Mouse (Mus musculus) kidney, embryonic 14.5 days (tissue): ENCODE measurements around the gene Dpy30. TPM values are rescaled to one million over a fixed set of nuclear protein-coding genes. Genes with fewer than 3 reads are reported as not detected.

Experiments used
- ATAC-seq: fragments of 200-750 bp; cut with Nextera tagmentation; 2 replicates; pipeline ENCODE4 v1.8.0; 2017; ENCODE audit warnings: moderate number of reproducible peaks, mild to moderate bottlenecking, moderate TSS enrichment, moderate library complexity; ENCODE audit not compliant: low FRiP score, low TSS enrichment
- H3K27ac ChIP-seq: fragments of 300-500 bp; sonication (generic); 2 replicates; pipeline ENCODE4 v1.5.1; 2014; ENCODE audit warnings: low read depth, mild to moderate bottlenecking, low read length, moderate library complexity, mixed read lengths
- H3K27me3 ChIP-seq: fragments of 300-500 bp; sonication (generic); 2 replicates; pipeline ENCODE4 v1.6.1; 2014; ENCODE audit warnings: mild to moderate bottlenecking, low read length; ENCODE audit not compliant: control insufficient read depth, insufficient read depth
- H3K36me3 ChIP-seq: fragments of 300-500 bp; sonication (generic); 2 replicates; pipeline ENCODE4 v1.6.1; 2014; ENCODE audit warnings: low read length, mixed read lengths; ENCODE audit not compliant: control insufficient read depth, insufficient read depth
- H3K4me1 ChIP-seq: fragments of 300-500 bp; sonication (generic); 2 replicates; pipeline ENCODE4 v1.6.1; 2014; ENCODE audit warnings: low read length, mixed read lengths; ENCODE audit not compliant: control insufficient read depth, insufficient read depth
- H3K4me2 ChIP-seq: fragments of 300-500 bp; sonication (generic); replicated peaks from 2 replicates; pipeline ENCODE4 v1.6.1; 2014; ENCODE audit warnings: low read depth, mild to moderate bottlenecking, low read length
- H3K4me3 ChIP-seq: fragments of 300-500 bp; sonication (generic); 2 replicates; pipeline ENCODE4 v1.5.1; 2014; ENCODE audit warnings: mild to moderate bottlenecking, low read length
- H3K9ac ChIP-seq: fragments of 300-500 bp; sonication (generic); 2 replicates; pipeline ENCODE4 v1.6.1; 2014; ENCODE audit warnings: low read depth, mild to moderate bottlenecking, low read length, moderate library complexity
- H3K9me3 ChIP-seq: fragments of 300-500 bp; sonication (generic); 2 replicates; pipeline ENCODE4 v1.6.1; 2016; ENCODE audit warnings: low read length; ENCODE audit not compliant: control insufficient read depth
- whole genome bisulfite sequencing: fragments of 180-500 bp; shearing (Covaris S2); extraction: QIAGEN DNeasy Blood & Tissue Kit; methylation state at CpG from one replicate; pipeline ENCODE4 v1.1.7; 2014; 5-methylcytosine and 5-hydroxymethylcytosine counted together
- polyA plus RNA-seq: library from polyadenylated mRNA; unstranded; fragments of >200 nt; fragmentation: Nextera tagmentation; extraction: Ambion mirVana; gene quantifications from 2 replicates; pipeline ENCODE4 v1.2.1, GENCODE M21; 2014

The Dpy30 gene
- polyA plus RNA-seq, 1 experiment from 2014 or later: 264 TPM

GRCm38 (mm10) chr17:74296076-74296823 is 27.5 kb downstream of the Dpy30 start:
- Histone ChIP-seq H3K4me2 (peak overlapping the region; percentile 70), H3K27ac (peak overlapping the region; percentile 98), H3K36me3 (peaks cover 11% of the 10 kb centered on the region), H3K9me3 (no peaks in the 10 kb centered on the region), H3K9ac (peak overlapping the region; percentile 83), H3K4me3 (peak overlapping the region; percentile 65), H3K27me3 (no peaks in the 10 kb centered on the region), H3K4me1 (peaks cover 6% of the 10 kb centered on the region; the same call in 1 of the 2 replicates)
- ATAC-seq: no peak
- 36% methylated on average over 11 of the region's 11 CpGs for WGBS

GRCm38 (mm10) chr17:74295026-74295970 is 28.4 kb downstream of the Dpy30 start, which contains the start of gene Memo1:
Gene Memo1 (minus strand): TSS chr17:74295521.
- Histone ChIP-seq H3K9me3 (no peaks in the 10 kb centered on the region), H3K4me2 (peak within 1 kb of the TSS; percentile 70), H3K4me3 (peak within 1 kb of the TSS; percentile 65), H3K4me1 (peaks cover 14% of the 10 kb centered on the region; the same call in 1 of the 2 replicates), H3K27me3 (no peaks in the 10 kb centered on the region), H3K9ac (peak within 1 kb of the TSS; percentile 83), H3K36me3 (peaks cover 8% of the 10 kb centered on the region), H3K27ac (peak within 1 kb of the TSS; percentile 98)
- ATAC-seq: peak; percentile 91
- WGBS: under 1% methylated on average over 29 of the region's 110 CpGs

- WGBS: 1% methylated on average over 44 of the region's 80 CpGs
These were observed 29.2 kb downstream of the Dpy30 start for GRCm38 (mm10) chr17:74294426-74295025.

GRCm38 (mm10) chr17:74293687-74294425 is 29.9 kb downstream of the Dpy30 start:
- no peak for ATAC-seq
- H3K27ac ChIP-seq: peak overlapping the region; percentile 98
- under 1% methylated on average over 18 of the region's 18 CpGs for WGBS
- H3K4me3 ChIP-seq: peak overlapping the region; percentile 65
- peak overlapping the region; percentile 56 for H3K4me2 ChIP-seq
- no peaks in the 10 kb centered on the region for H3K27me3 ChIP-seq
- H3K9ac ChIP-seq: peak overlapping the region; percentile 83
- peaks cover 5% of the 10 kb centered on the region for H3K36me3 ChIP-seq
- H3K4me1 ChIP-seq: peaks cover 14% of the 10 kb centered on the region; the same call in 1 of the 2 replicates
- no peaks in the 10 kb centered on the region for H3K9me3 ChIP-seq

More at GRCm38 (mm10) chr17:74294426-74295025, 29.2 kb downstream of the Dpy30 start:
- Histone ChIP-seq H3K4me2 (peak overlapping the region; percentile 56), H3K27ac (peak overlapping the region; percentile 98), H3K27me3 (no peaks in the 10 kb centered on the region), H3K4me1 (peaks cover 14% of the 10 kb centered on the region; the same call in 1 of the 2 replicates), H3K36me3 (peaks cover 4% of the 10 kb centered on the region), H3K4me3 (peak overlapping the region; percentile 65), H3K9ac (peak overlapping the region; percentile 83), H3K9me3 (no peaks in the 10 kb centered on the region)
- peak; percentile 91 for ATAC-seq

DNA sequence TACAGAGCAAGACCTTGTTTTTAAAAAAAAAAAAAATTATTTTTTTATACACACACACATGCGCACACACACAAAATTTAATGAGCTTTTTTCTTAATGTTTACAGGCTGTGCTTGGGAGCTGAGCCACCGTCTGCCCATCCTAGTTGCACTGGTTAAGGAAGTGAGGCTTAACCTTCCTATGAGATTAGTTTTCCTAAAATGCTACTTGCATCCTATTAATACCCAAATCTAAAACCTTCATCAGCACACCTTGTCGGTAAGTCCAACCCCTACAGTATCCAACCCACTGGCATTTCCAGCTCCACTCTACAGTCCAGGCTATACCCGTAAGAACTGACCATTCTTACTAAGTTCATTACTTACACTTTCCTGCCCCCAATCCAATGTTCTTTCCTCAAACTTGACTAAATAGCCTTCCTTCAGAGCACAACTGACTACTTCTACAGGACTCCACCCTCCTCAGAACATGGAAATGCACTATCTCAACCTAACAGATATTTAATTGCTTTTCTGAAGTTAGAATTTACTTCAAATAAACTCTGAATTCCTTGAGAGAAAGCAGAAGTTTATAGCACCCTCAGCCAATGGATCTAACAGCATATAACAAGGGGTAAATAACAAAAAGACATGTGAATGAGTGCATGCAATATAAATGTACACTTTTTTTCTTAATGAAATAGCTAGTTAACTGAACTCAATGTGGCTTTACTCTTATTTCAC is 31.9 kb downstream of the Dpy30 start:
- peaks cover 3% of the 10 kb centered on the region; the same call in 1 of the 2 replicates for H3K36me3 ChIP-seq
- no peak overlapping the region for H3K4me3 ChIP-seq
- WGBS: 76% methylated on average over 4 of the region's 4 CpGs
- no peaks in the 10 kb centered on the region for H3K27me3 ChIP-seq
- peaks cover 14% of the 10 kb centered on the region; the same call in 1 of the 2 replicates for H3K4me1 ChIP-seq
- H3K4me2 ChIP-seq: no peak overlapping the region
- no peaks in the 10 kb centered on the region for H3K9me3 ChIP-seq
- no peak for ATAC-seq
- no peak overlapping the region for H3K9ac ChIP-seq
- no peak overlapping the region for H3K27ac ChIP-seq

DNA sequence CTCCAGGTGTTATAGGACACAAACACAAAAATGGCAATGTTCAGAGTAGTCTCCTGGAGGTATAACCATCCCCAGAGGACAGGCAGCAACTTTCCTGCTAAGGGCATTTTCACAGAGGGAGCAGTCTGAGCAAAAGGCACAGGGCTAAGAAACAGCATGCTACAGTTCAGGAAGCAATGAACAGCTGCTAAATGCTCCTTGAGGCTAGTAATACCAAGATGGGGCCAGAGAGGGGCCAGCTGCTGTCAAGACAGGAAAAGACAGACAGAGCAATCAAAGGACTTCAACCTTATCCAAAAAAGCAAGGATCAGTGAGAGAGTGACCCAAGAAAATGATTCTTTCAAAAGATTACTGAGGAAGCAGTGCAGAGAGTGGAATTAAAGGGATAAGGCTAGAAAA is 32.9 kb downstream of the Dpy30 start:
- Histone ChIP-seq H3K4me2 (no peak overlapping the region), H3K27me3 (no peaks in the 10 kb centered on the region), H3K27ac (no peak overlapping the region), H3K4me3 (no peak overlapping the region), H3K9ac (no peak overlapping the region), H3K36me3 (peaks cover 3% of the 10 kb centered on the region; the same call in 1 of the 2 replicates), H3K4me1 (peaks cover 14% of the 10 kb centered on the region; the same call in 1 of the 2 replicates), H3K9me3 (no peaks in the 10 kb centered on the region)
- no peak for ATAC-seq

- H3K27me3 ChIP-seq: no peaks in the 10 kb centered on the region
- 65% methylated on average over 3 of the region's 3 CpGs for WGBS
- no peak overlapping the region for H3K4me3 ChIP-seq
- H3K9me3 ChIP-seq: no peaks in the 10 kb centered on the region
- peaks cover 14% of the 10 kb centered on the region; the same call in 1 of the 2 replicates for H3K4me1 ChIP-seq
- no peak for ATAC-seq
- H3K27ac ChIP-seq: no peak overlapping the region
- H3K4me2 ChIP-seq: no peak overlapping the region
- H3K9ac ChIP-seq: no peak overlapping the region
- peaks cover 3% of the 10 kb centered on the region; the same call in 1 of the 2 replicates for H3K36me3 ChIP-seq
These were observed 33.5 kb downstream of the Dpy30 start for GRCm38 (mm10) chr17:74290198-74290597.
